Mouse (Mus musculus) testis, adult 2 months (tissue): ENCODE data around the gene Cacna1d. TPM values are rescaled to one million over a fixed set of nuclear protein-coding genes. Genes with fewer than 3 reads are reported as not detected.

Experiments used
- H3K27ac ChIP-seq: fragments of 200-500 bp; 2 replicates; pipeline ENCODE4 v1.5.1; 2012; ENCODE audit warnings: low read depth, low read length; ENCODE audit not compliant: control insufficient read depth, insufficient read depth
- H3K27me3 ChIP-seq: fragments of 200-500 bp; 2 replicates; pipeline ENCODE4 v1.6.1; 2012; ENCODE audit warnings: mild to moderate bottlenecking, low read length, moderate library complexity; ENCODE audit not compliant: control insufficient read depth, insufficient read depth
- H3K36me3 ChIP-seq: fragments of 200-500 bp; 2 replicates; pipeline ENCODE4 v1.6.1; 2012; ENCODE audit warnings: mild to moderate bottlenecking, low read length; ENCODE audit not compliant: control insufficient read depth, insufficient read depth
- H3K4me1 ChIP-seq: fragments of 200-500 bp; 2 replicates; pipeline ENCODE4 v1.6.1; 2012; ENCODE audit warnings: low read length; ENCODE audit not compliant: control insufficient read depth, insufficient read depth
- H3K4me3 ChIP-seq: fragments of 200-500 bp; 2 replicates; pipeline ENCODE4 v1.5.1; 2012; ENCODE audit warnings: low read depth, mild to moderate bottlenecking, low read length, moderate library complexity, mixed read lengths; ENCODE audit not compliant: control insufficient read depth
- CTCF ChIP-seq: fragments of 200-500 bp; IDR thresholded peaks from 2 replicates; pipeline ENCODE4 v1.5.1; 2012; ENCODE audit warnings: low read depth, mild to moderate bottlenecking, inconsistent platforms, low read length, moderate library complexity; ENCODE audit not compliant: control insufficient read depth, insufficient read depth, insufficient replicate concordance
- POLR2A ChIP-seq: fragments of 200-500 bp; IDR thresholded peaks from 2 replicates; pipeline ENCODE4 v1.6.1; 2012; ENCODE audit warnings: low read depth, mild to moderate bottlenecking, inconsistent platforms, low read length, moderate library complexity; ENCODE audit not compliant: control insufficient read depth
- polyA plus RNA-seq: library from polyadenylated mRNA; depleted of rRNA; stranded (reverse); fragments of >200 nt; gene quantifications from 2 replicates; pipeline ENCODE4 v1.2.3, GENCODE M21; 2012

Gene Cacna1d
- polyA plus RNA-seq, 1 experiment: 8.9 TPM

GRCm38 (mm10) chr14:30318293-30318692 lies 173.0 kb downstream of the Cacna1d start:
- TF ChIP-seq CTCF (no peak), POLR2A (no peak)
- Histone ChIP-seq H3K27me3 (no peaks in the 10 kb centered on the region), H3K36me3 (no peaks in the 10 kb centered on the region), H3K27ac (no peak overlapping the region), H3K4me1 (no peaks in the 10 kb centered on the region), H3K4me3 (no peak overlapping the region)

GRCm38 (mm10) chr14:30317616-30318015 lies 173.6 kb downstream of the Cacna1d start:
- H3K4me1 ChIP-seq: no peaks in the 10 kb centered on the region
- no peak overlapping the region for H3K27ac ChIP-seq
- TF ChIP-seq POLR2A: no peak
- no peak for TF ChIP-seq CTCF
- H3K36me3 ChIP-seq: no peaks in the 10 kb centered on the region
- H3K27me3 ChIP-seq: no peaks in the 10 kb centered on the region
- no peak overlapping the region for H3K4me3 ChIP-seq

DNA sequence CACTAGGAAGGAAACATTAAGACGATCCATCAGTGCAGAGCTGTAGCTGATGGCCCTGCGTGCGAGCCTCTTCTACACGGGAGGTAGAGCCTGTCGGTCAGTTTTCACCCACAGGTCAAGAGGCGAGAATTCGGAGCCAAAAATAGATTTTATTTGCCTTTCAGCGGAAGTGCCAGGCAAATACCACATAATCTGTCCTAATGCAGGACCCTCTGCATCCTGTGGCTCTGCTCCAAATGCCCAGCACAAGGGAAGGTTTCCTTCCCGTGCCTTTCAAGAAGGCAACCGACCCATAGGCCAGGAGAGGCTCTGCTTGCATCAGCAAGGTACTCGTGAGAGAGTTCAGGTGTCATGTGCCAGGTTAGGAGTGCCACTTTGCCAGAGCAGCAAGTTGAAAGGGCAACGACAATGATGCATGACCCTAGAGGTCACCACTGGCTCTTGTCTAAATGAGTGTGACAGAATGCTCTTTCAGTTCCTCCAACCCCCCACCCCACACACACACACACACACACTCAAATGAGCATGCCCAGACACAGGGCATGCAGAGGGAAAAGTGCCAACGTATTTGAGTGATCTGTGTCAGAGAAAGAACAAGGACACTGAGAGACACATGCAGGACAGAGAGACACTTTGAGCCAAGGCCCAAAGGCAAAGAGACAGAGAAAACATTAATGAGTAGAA lies 179.9 kb downstream of the Cacna1d start:
- TF ChIP-seq POLR2A (no peak), CTCF (no peak)
- no peaks in the 10 kb centered on the region for H3K36me3 ChIP-seq
- no peak overlapping the region; the same call in 1 of the 2 replicates for H3K27ac ChIP-seq
- peaks cover 3% of the 10 kb centered on the region for H3K4me1 ChIP-seq
- H3K27me3 ChIP-seq: no peaks in the 10 kb centered on the region
- no peak overlapping the region for H3K4me3 ChIP-seq

- no peak overlapping the region for H3K27ac ChIP-seq
- TF ChIP-seq POLR2A: no peak
- no peak for TF ChIP-seq CTCF
- no peaks in the 10 kb centered on the region for H3K36me3 ChIP-seq
Observed at GRCm38 (mm10) chr14:30310236-30310635, 181.0 kb downstream of the Cacna1d start.

DNA sequence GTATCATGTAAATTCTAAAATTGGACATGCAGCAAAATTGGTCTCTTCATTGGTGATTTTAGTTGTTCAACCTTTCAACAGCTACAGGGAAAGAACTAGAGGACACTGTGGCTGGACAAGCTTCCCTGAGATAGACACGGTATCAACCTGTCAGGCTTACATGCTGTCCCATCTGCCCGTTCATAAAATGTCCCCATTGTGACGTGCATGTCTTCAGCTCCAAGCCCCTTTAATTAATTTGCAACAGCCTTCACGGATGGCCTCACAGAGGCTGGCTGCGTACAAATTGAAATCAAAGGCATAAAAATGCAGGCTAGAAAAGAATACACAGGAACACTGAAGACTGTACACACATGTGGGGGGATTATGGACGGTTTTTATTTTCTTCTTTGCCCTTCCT lies 185.0 kb downstream of the Cacna1d start:
- H3K36me3 ChIP-seq: no peaks in the 10 kb centered on the region
- no peaks in the 10 kb centered on the region; the same call in 1 of the 2 replicates for H3K4me1 ChIP-seq
- no peaks in the 10 kb centered on the region for H3K27me3 ChIP-seq
- no peak overlapping the region for H3K4me3 ChIP-seq
- H3K27ac ChIP-seq: no peak overlapping the region
- TF ChIP-seq POLR2A (no peak), CTCF (no peak)

More at GRCm38 (mm10) chr14:30310236-30310635, 181.0 kb downstream of the Cacna1d start:
- H3K27me3 ChIP-seq: no peaks in the 10 kb centered on the region
- peaks cover 3% of the 10 kb centered on the region for H3K4me1 ChIP-seq
- no peak overlapping the region for H3K4me3 ChIP-seq

- Histone ChIP-seq H3K27me3 (no peaks in the 10 kb centered on the region), H3K36me3 (no peaks in the 10 kb centered on the region), H3K4me1 (no peaks in the 10 kb centered on the region), H3K4me3 (no peak overlapping the region), H3K27ac (no peak overlapping the region)
- TF ChIP-seq POLR2A: no peak
- no peak for TF ChIP-seq CTCF
Observed at GRCm38 (mm10) chr14:30299946-30300345, 191.3 kb downstream of the Cacna1d start.

DNA sequence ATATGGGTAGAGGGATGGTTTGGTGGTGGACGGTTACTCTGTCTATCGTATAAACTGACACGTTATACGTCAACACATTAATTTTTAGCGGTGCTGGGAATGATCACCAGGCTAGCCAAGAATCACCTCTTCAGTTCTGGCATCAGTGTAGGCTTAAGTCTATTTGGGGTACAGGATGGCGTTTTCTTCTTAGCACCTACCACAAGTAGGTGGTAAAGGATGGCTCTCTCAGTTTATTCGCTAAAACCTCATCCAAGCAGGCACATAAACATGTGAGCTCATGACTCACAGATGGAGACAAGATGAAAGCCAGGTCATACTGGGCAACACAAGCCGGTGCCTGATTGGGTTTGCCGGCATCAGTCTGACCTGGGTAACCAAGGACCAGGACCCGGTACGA lies 193.8 kb downstream of the Cacna1d start:
- no peak overlapping the region for H3K4me3 ChIP-seq
- no peak for TF ChIP-seq POLR2A
- TF ChIP-seq CTCF: no peak
- no peaks in the 10 kb centered on the region for H3K36me3 ChIP-seq
- no peaks in the 10 kb centered on the region for H3K27me3 ChIP-seq
- H3K27ac ChIP-seq: no peak overlapping the region
- no peaks in the 10 kb centered on the region for H3K4me1 ChIP-seq

- H3K27ac ChIP-seq: no peak overlapping the region
- no peak overlapping the region for H3K4me3 ChIP-seq
- TF ChIP-seq POLR2A: no peak
- no peak for TF ChIP-seq CTCF
- H3K36me3 ChIP-seq: no peaks in the 10 kb centered on the region
- H3K27me3 ChIP-seq: no peaks in the 10 kb centered on the region
- H3K4me1 ChIP-seq: no peaks in the 10 kb centered on the region
Observed at GRCm38 (mm10) chr14:30292135-30292463, 199.2 kb downstream of the Cacna1d start.
